Mouse (Mus musculus) erythroid progenitor cell, adult 5-6 weeks (primary cell): ENCODE data around the gene Tmem143. TPM values are rescaled to one million over a fixed set of nuclear protein-coding genes. Genes with fewer than 3 reads are reported as not detected.
"Not testable (repeated sequence)": the region's sequence is repeated elsewhere in the genome, so short reads cannot be mapped to it uniquely, and the experiment has no call there.

ENCODE experiments used
- ATAC-seq: replicated peaks from 2 replicates; pipeline ENCODE4 v1.8.0; 2016; ENCODE audit warnings: moderate number of reproducible peaks, mild to moderate bottlenecking, moderate TSS enrichment, inconsistent platforms; ENCODE audit not compliant: poor library complexity, low FRiP score, severe bottlenecking
- total RNA-seq, 2 experiments: library from RNA; stranded (forward) in 1 of 2; stranded (reverse) in 1 of 2; fragments of 150-400 nt in 1 of 2; fragments of 186-747, 209-891 nt in 1 of 2; gene quantifications; 2 replicates each; pipeline versions ENCODE4 v1.2.3 to v1.2.4; 2015 to 2017; ENCODE audit warnings: low replicate concordance in 2 of 2

The Tmem143 gene
- total RNA-seq, 2 experiments from 2014 or later = 0.84 to 4.6 TPM

GRCm38 (mm10) chr7:45880531-45880930, 16.2 kb upstream of the Tmem143 start:
- no peak for ATAC-seq

GRCm38 (mm10) chr7:45881011-45881410, 15.7 kb upstream of the Tmem143 start:
- ATAC-seq = no peak

- no peak for ATAC-seq
These were observed 9.5 kb upstream of the Tmem143 start for GRCm38 (mm10) chr7:45887246-45887645.

- ATAC-seq = no peak
These were observed 4.1 kb upstream of the Tmem143 start for GRCm38 (mm10) chr7:45892651-45893050.

- peak; percentile 13 for ATAC-seq
These were observed 717 bp upstream of the Tmem143 start for GRCm38 (mm10) chr7:45895931-45896516.

GRCm38 (mm10) chr7:45897258-45897757, 567 bp downstream of the Tmem143 start:
- peak; percentile 65 for ATAC-seq

- ATAC-seq = not testable (repeated sequence)
These were observed 1.4 kb downstream of the Tmem143 start for GRCm38 (mm10) chr7:45898125-45898524.

GRCm38 (mm10) chr7:45901562-45901961, 4.8 kb downstream of the Tmem143 start:
- no peak for ATAC-seq

GRCm38 (mm10) chr7:45902481-45903002, 5.8 kb downstream of the Tmem143 start:
- ATAC-seq = no peak

- no peak for ATAC-seq
These were observed 9.9 kb downstream of the Tmem143 start for GRCm38 (mm10) chr7:45906622-45907021.

GRCm38 (mm10) chr7:45908384-45908783, 11.6 kb downstream of the Tmem143 start:
- no peak for ATAC-seq

- ATAC-seq = no peak
These were observed 12.4 kb downstream of the Tmem143 start for GRCm38 (mm10) chr7:45909145-45909544.

- ATAC-seq = no peak
These were observed 17.3 kb downstream of the Tmem143 start for GRCm38 (mm10) chr7:45914067-45914466.

- no peak for ATAC-seq
These were observed 18.3 kb downstream of the Tmem143 start for GRCm38 (mm10) chr7:45915011-45915410.

GRCm38 (mm10) chr7:45916056-45917003, 19.6 kb downstream of the Tmem143 start:
- peak; percentile 90 for ATAC-seq

- ATAC-seq = no peak
These were observed 20.4 kb downstream of the Tmem143 start for GRCm38 (mm10) chr7:45917004-45917704.

GRCm38 (mm10) chr7:45917926-45918325, 21.2 kb downstream of the Tmem143 start:
- ATAC-seq = no peak

GRCm38 (mm10) chr7:45919083-45919671, 22.4 kb downstream of the Tmem143 start:
- no peak for ATAC-seq

GRCm38 (mm10) chr7:45919761-45920160, 23.0 kb downstream of the Tmem143 start:
- no peak for ATAC-seq
